Mouse (Mus musculus) embryonic facial prominence, embryonic 11.5 days (tissue): Measurements from ENCODE around the gene Zfp143. TPM values are rescaled to one million over a fixed set of nuclear protein-coding genes. Genes with fewer than 3 reads are reported as not detected.
A peak's percentile ranks its signal among the peaks of the same experiment; 100 is the strongest.
"Not testable (repeated sequence)": the region's sequence is repeated elsewhere in the genome, so short reads cannot be mapped to it uniquely, and the experiment has no call there.

Experiments used
- ATAC-seq: fragments of 200-750 bp; cut with Nextera tagmentation; replicated peaks from 2 replicates; pipeline ENCODE4 v1.8.0; 2017; ENCODE audit warnings: low read depth; ENCODE audit not compliant: insufficient number of reproducible peaks, low FRiP score, low TSS enrichment
- DNase-seq: peaks from one replicate; pipeline ENCODE4 v3.0.0-alpha.2; 2015; ENCODE audit warnings: low spot score
- H3K27ac ChIP-seq: fragments of 300-500 bp; sonication (generic); replicated peaks from 2 replicates; pipeline ENCODE4 v1.5.1; 2014; ENCODE audit warnings: mild to moderate bottlenecking, low read depth, low read length, control low read depth
- H3K27me3 ChIP-seq: fragments of 300-500 bp; sonication (generic); 2 replicates; pipeline ENCODE4 v1.6.1; 2014; ENCODE audit warnings: mild to moderate bottlenecking, low read length, moderate library complexity, mixed read lengths; ENCODE audit not compliant: control insufficient read depth, insufficient read depth
- H3K36me3 ChIP-seq: fragments of 300-500 bp; sonication (generic); replicated peaks from 2 replicates; pipeline ENCODE4 v1.6.1; 2014; ENCODE audit warnings: low read depth, mild to moderate bottlenecking, low read length, moderate library complexity, mixed read lengths; ENCODE audit not compliant: control insufficient read depth, insufficient read depth
- H3K4me1 ChIP-seq: fragments of 300-500 bp; sonication (generic); 2 replicates; pipeline ENCODE4 v1.6.1; 2014; ENCODE audit warnings: low read length, mixed read lengths; ENCODE audit not compliant: control insufficient read depth, insufficient read depth
- H3K4me2 ChIP-seq: fragments of 300-500 bp; sonication (generic); 2 replicates; pipeline ENCODE4 v1.6.1; 2014; ENCODE audit warnings: low read depth, mild to moderate bottlenecking, control low read depth, low read length, moderate library complexity
- H3K4me3 ChIP-seq: fragments of 300-500 bp; sonication (generic); 2 replicates; pipeline ENCODE4 v1.5.1; 2014; ENCODE audit warnings: low read depth, low read length, control low read depth
- H3K9ac ChIP-seq: fragments of 300-500 bp; sonication (generic); replicated peaks from 2 replicates; pipeline ENCODE4 v1.6.1; 2014; ENCODE audit warnings: mild to moderate bottlenecking, control low read depth, low read length
- H3K9me3 ChIP-seq: fragments of 300-500 bp; sonication (generic); replicated peaks from 2 replicates; pipeline ENCODE4 v1.6.1; 2016; ENCODE audit warnings: mild to moderate bottlenecking, low read length, inconsistent platforms, mixed read lengths; ENCODE audit not compliant: control insufficient read depth
- WGBS: fragments of 180-500 bp; shearing (Covaris S2); extraction: QIAGEN DNeasy Blood & Tissue Kit; methylation state at CpG from one replicate; pipeline ENCODE4 v1.1.7; 2014; 5-methylcytosine and 5-hydroxymethylcytosine counted together
- polyA plus RNA-seq: library from polyadenylated mRNA; unstranded; fragments of >200 nt; fragmentation: Nextera tagmentation; extraction: Ambion mirVana; gene quantifications from 2 replicates; pipeline ENCODE4 v1.2.1, GENCODE M21; 2014

Gene Zfp143
- polyA plus RNA-seq, 1 experiment from 2014 or later, result 27.5 TPM

- DNase-seq, result peak; percentile 9
- no peak overlapping the region for H3K4me3 ChIP-seq
- H3K9ac ChIP-seq, result no peak overlapping the region
- H3K27ac ChIP-seq, result no peak overlapping the region
- no peak overlapping the region for H3K4me2 ChIP-seq
- no peaks in the 10 kb centered on the region for H3K4me1 ChIP-seq
- ATAC-seq, result no peak
- no peaks in the 10 kb centered on the region for H3K27me3 ChIP-seq
- H3K9me3 ChIP-seq, result no peaks in the 10 kb centered on the region
- WGBS, result 69% methylated on average over 5 of the region's 5 CpGs
- no peaks in the 10 kb centered on the region for H3K36me3 ChIP-seq
These were observed 40.2 kb downstream of the Zfp143 start for GRCm38 (mm10) chr7:110101266-110101665.

GRCm38 (mm10) chr7:110105041-110105440, 44.0 kb downstream of the Zfp143 start:
- WGBS, result 81% methylated on average over 5 of the region's 5 CpGs
- no peaks in the 10 kb centered on the region for H3K9me3 ChIP-seq
- H3K4me2 ChIP-seq, result no peak overlapping the region
- H3K9ac ChIP-seq, result no peak overlapping the region
- DNase-seq (no peak), ATAC-seq (no peak)
- no peak overlapping the region for H3K27ac ChIP-seq
- H3K27me3 ChIP-seq, result no peaks in the 10 kb centered on the region
- H3K4me1 ChIP-seq, result peaks cover 3% of the 10 kb centered on the region; the same call in 1 of the 2 replicates
- no peak overlapping the region for H3K4me3 ChIP-seq
- H3K36me3 ChIP-seq, result no peaks in the 10 kb centered on the region

GRCm38 (mm10) chr7:110106633-110107032, 45.6 kb downstream of the Zfp143 start:
- H3K27me3 ChIP-seq, result no peaks in the 10 kb centered on the region

GRCm38 (mm10) chr7:110108524-110108923, 47.5 kb downstream of the Zfp143 start:
- WGBS, result 91% methylated on average over 3 of the region's 3 CpGs
- not testable (repeated sequence) for H3K27ac ChIP-seq, H3K4me3 ChIP-seq, H3K36me3 ChIP-seq, H3K4me1 ChIP-seq, H3K9ac ChIP-seq, H3K4me2 ChIP-seq, ATAC-seq, DNase-seq, H3K9me3 ChIP-seq, H3K27me3 ChIP-seq

More at GRCm38 (mm10) chr7:110106633-110107032, 45.6 kb downstream of the Zfp143 start:
- Histone ChIP-seq H3K36me3 (no peaks in the 10 kb centered on the region), H3K4me2 (no peak overlapping the region), H3K9ac (no peak overlapping the region), H3K4me3 (no peak overlapping the region), H3K4me1 (peaks cover 3% of the 10 kb centered on the region; the same call in 1 of the 2 replicates), H3K9me3 (no peaks in the 10 kb centered on the region), H3K27ac (no peak overlapping the region)
- ATAC-seq, result no peak
- 63% methylated on average over 3 of the region's 3 CpGs for WGBS
- DNase-seq, result no peak

- no peaks in the 10 kb centered on the region for H3K36me3 ChIP-seq
- peaks cover 3% of the 10 kb centered on the region; the same call in 1 of the 2 replicates for H3K4me1 ChIP-seq
- H3K27me3 ChIP-seq, result no peaks in the 10 kb centered on the region
- H3K4me3 ChIP-seq, result no peak overlapping the region
- H3K27ac ChIP-seq, result no peak overlapping the region
- H3K4me2 ChIP-seq, result peak overlapping the region; percentile 22; the same call in 1 of the 2 replicates
- WGBS, result 10% methylated on average over 11 of the region's 11 CpGs
- no peaks in the 10 kb centered on the region for H3K9me3 ChIP-seq
- peak overlapping the region; percentile 45; the same call in 1 of the 2 replicates for H3K9ac ChIP-seq
- peak; percentile 63 for DNase-seq
- 0 out of 2 replicates have a peak, but pooled peaks have one; percentile 31 for ATAC-seq
These were observed 48.1 kb downstream of the Zfp143 start for GRCm38 (mm10) chr7:110108967-110109610.

GRCm38 (mm10) chr7:110110061-110110656, 49.1 kb downstream of the Zfp143 start:
- H3K9ac ChIP-seq, result no peak overlapping the region

GRCm38 (mm10) chr7:110114699-110115098, 53.7 kb downstream of the Zfp143 start:
- DNase-seq (peak; percentile 45), ATAC-seq (no peak)
- 26% methylated on average over 5 of the region's 5 CpGs for whole genome bisulfite sequencing
- Histone ChIP-seq H3K27ac (no peak overlapping the region), H3K36me3 (no peaks in the 10 kb centered on the region), H3K4me1 (no peaks in the 10 kb centered on the region), H3K9ac (no peak overlapping the region), H3K4me3 (no peak overlapping the region), H3K4me2 (no peak overlapping the region), H3K9me3 (no peaks in the 10 kb centered on the region), H3K27me3 (no peaks in the 10 kb centered on the region)

More at GRCm38 (mm10) chr7:110110061-110110656, 49.1 kb downstream of the Zfp143 start:
- Histone ChIP-seq H3K4me2 (no peak overlapping the region), H3K27ac (no peak overlapping the region), H3K9me3 (no peaks in the 10 kb centered on the region), H3K27me3 (no peaks in the 10 kb centered on the region), H3K4me3 (no peak overlapping the region), H3K36me3 (no peaks in the 10 kb centered on the region), H3K4me1 (peaks cover 3% of the 10 kb centered on the region; the same call in 1 of the 2 replicates)
- ATAC-seq (no peak), DNase-seq (no peak)
- WGBS, result 49% methylated on average over 4 of the region's 4 CpGs

- H3K27me3 ChIP-seq, result no peaks in the 10 kb centered on the region
- 29% methylated on average over 1 of the region's 1 CpGs for WGBS
- ATAC-seq, result no peak
- no peak overlapping the region for H3K4me3 ChIP-seq
- H3K4me2 ChIP-seq, result no peak overlapping the region
- H3K36me3 ChIP-seq, result no peaks in the 10 kb centered on the region
- H3K9me3 ChIP-seq, result no peaks in the 10 kb centered on the region
- no peak for DNase-seq
- H3K27ac ChIP-seq, result no peak overlapping the region
- H3K9ac ChIP-seq, result no peak overlapping the region
- no peaks in the 10 kb centered on the region for H3K4me1 ChIP-seq
These were observed 55.8 kb downstream of the Zfp143 start for GRCm38 (mm10) chr7:110116731-110117291.
